Mouse (Mus musculus) neural tube, embryonic 14.5 days (tissue): ENCODE measurements at regions not wholly inside any gene's neighbourhood (a gene's known extent, or its start where the extent isn't known, plus 50 kb on each side); places are given as distances from the start of the nearest gene placed in this dataset.

ENCODE experiments used
- ATAC-seq: fragments of 200-750 bp; cut with Nextera tagmentation; 2 replicates; pipeline ENCODE4 v1.8.0; 2017; ENCODE audit warnings: low read depth, mild to moderate bottlenecking, moderate TSS enrichment, moderate library complexity
- H3K27ac ChIP-seq: fragments of 300-500 bp; sonication (generic); 2 replicates; pipeline ENCODE4 v1.5.1; 2014; ENCODE audit warnings: low read depth, mild to moderate bottlenecking, control low read depth, low read length, moderate library complexity, mixed read lengths
- H3K27me3 ChIP-seq: fragments of 300-500 bp; sonication (generic); 2 replicates; pipeline ENCODE4 v1.6.1; 2014; ENCODE audit warnings: low read length; ENCODE audit not compliant: control insufficient read depth, insufficient read depth
- H3K36me3 ChIP-seq: fragments of 300-500 bp; sonication (generic); 2 replicates; pipeline ENCODE4 v1.6.1; 2014; ENCODE audit warnings: low read length, mixed read lengths; ENCODE audit not compliant: control insufficient read depth, insufficient read depth
- H3K4me1 ChIP-seq: fragments of 300-500 bp; sonication (generic); 2 replicates; pipeline ENCODE4 v1.6.1; 2014; ENCODE audit warnings: low read length; ENCODE audit not compliant: control insufficient read depth, insufficient read depth
- H3K4me2 ChIP-seq: fragments of 300-500 bp; sonication (generic); 2 replicates; pipeline ENCODE4 v1.6.1; 2014; ENCODE audit warnings: mild to moderate bottlenecking, low read depth, low read length, control low read depth
- H3K4me3 ChIP-seq: fragments of 300-500 bp; sonication (generic); 2 replicates; pipeline ENCODE4 v1.5.1; 2014; ENCODE audit warnings: low read depth, low read length, control low read depth, mixed read lengths
- H3K9ac ChIP-seq: fragments of 300-500 bp; sonication (generic); replicated peaks from 2 replicates; pipeline ENCODE4 v1.6.1; 2014; ENCODE audit warnings: low read depth, mild to moderate bottlenecking, control low read depth, low read length, mixed read lengths
- H3K9me3 ChIP-seq: fragments of 300-500 bp; sonication (generic); 2 replicates; pipeline ENCODE4 v1.6.1; 2016; ENCODE audit warnings: low read length; ENCODE audit not compliant: control insufficient read depth
- WGBS: fragments of 180-500 bp; shearing (Covaris S2); extraction: QIAGEN DNeasy Blood & Tissue Kit; methylation state at CpG from one replicate; pipeline ENCODE4 v1.1.7; 2014; 5-methylcytosine and 5-hydroxymethylcytosine counted together

GRCm38 (mm10) chr13:75523293-75524278 lies 183.0 kb upstream of the Ell2 start:
- no peaks in the 10 kb centered on the region for H3K9me3 ChIP-seq
- H3K36me3 ChIP-seq = no peaks in the 10 kb centered on the region
- no peak overlapping the region for H3K4me2 ChIP-seq
- H3K27ac ChIP-seq = no peak overlapping the region
- H3K9ac ChIP-seq = no peak overlapping the region
- peak; percentile 71 for ATAC-seq
- H3K27me3 ChIP-seq = no peaks in the 10 kb centered on the region
- H3K4me3 ChIP-seq = no peak overlapping the region
- H3K4me1 ChIP-seq = no peaks in the 10 kb centered on the region
- 66% methylated on average over 4 of the region's 4 CpGs for WGBS

- no peaks in the 10 kb centered on the region for H3K4me1 ChIP-seq
- no peak overlapping the region for H3K4me2 ChIP-seq
- H3K36me3 ChIP-seq = no peaks in the 10 kb centered on the region
- no peak overlapping the region for H3K4me3 ChIP-seq
- ATAC-seq = no peak
- no peaks in the 10 kb centered on the region for H3K27me3 ChIP-seq
- H3K9me3 ChIP-seq = no peaks in the 10 kb centered on the region
- no peak overlapping the region for H3K9ac ChIP-seq
- no peak overlapping the region for H3K27ac ChIP-seq
- 97% methylated on average over 4 of the region's 4 CpGs for WGBS
These were observed 182.1 kb upstream of the Ell2 start for GRCm38 (mm10) chr13:75524481-75524880.

GRCm38 (mm10) chr13:75531566-75531965 lies 175.0 kb upstream of the Ell2 start:
- Histone ChIP-seq H3K9ac (no peak overlapping the region), H3K4me1 (no peaks in the 10 kb centered on the region), H3K4me2 (no peak overlapping the region), H3K4me3 (no peak overlapping the region), H3K36me3 (no peaks in the 10 kb centered on the region), H3K9me3 (no peaks in the 10 kb centered on the region), H3K27me3 (no peaks in the 10 kb centered on the region), H3K27ac (no peak overlapping the region)
- 100% methylated on average over 1 of the region's 1 CpGs for WGBS
- no peak for ATAC-seq

- H3K4me3 ChIP-seq = no peak overlapping the region
- no peaks in the 10 kb centered on the region for H3K36me3 ChIP-seq
- WGBS = 60% methylated on average over 2 of the region's 2 CpGs
- H3K27ac ChIP-seq = no peak overlapping the region
- no peak overlapping the region for H3K4me2 ChIP-seq
- H3K27me3 ChIP-seq = no peaks in the 10 kb centered on the region
- H3K9me3 ChIP-seq = no peaks in the 10 kb centered on the region
- no peak overlapping the region for H3K9ac ChIP-seq
- no peak for ATAC-seq
- no peaks in the 10 kb centered on the region for H3K4me1 ChIP-seq
These were observed 165.1 kb upstream of the Ell2 start for GRCm38 (mm10) chr13:75541446-75541845.

- no peak for ATAC-seq
- H3K36me3 ChIP-seq = no peaks in the 10 kb centered on the region
- no peak overlapping the region for H3K27ac ChIP-seq
- no peak overlapping the region for H3K9ac ChIP-seq
- WGBS = 83% methylated on average over 2 of the region's 2 CpGs
- H3K4me1 ChIP-seq = no peaks in the 10 kb centered on the region
- no peak overlapping the region for H3K4me2 ChIP-seq
- H3K4me3 ChIP-seq = no peak overlapping the region
- no peaks in the 10 kb centered on the region for H3K9me3 ChIP-seq
- H3K27me3 ChIP-seq = no peaks in the 10 kb centered on the region
These were observed 164.2 kb upstream of the Ell2 start for GRCm38 (mm10) chr13:75542253-75542945.

GRCm38 (mm10) chr13:75542946-75543327 lies 163.6 kb upstream of the Ell2 start:
- Histone ChIP-seq H3K4me3 (no peak overlapping the region), H3K27ac (no peak overlapping the region), H3K27me3 (no peaks in the 10 kb centered on the region), H3K9ac (no peak overlapping the region), H3K4me2 (no peak overlapping the region), H3K36me3 (no peaks in the 10 kb centered on the region), H3K9me3 (no peaks in the 10 kb centered on the region), H3K4me1 (no peaks in the 10 kb centered on the region)
- no peak for ATAC-seq

- WGBS = 94% methylated on average over 3 of the region's 3 CpGs
- Histone ChIP-seq H3K4me1 (no peaks in the 10 kb centered on the region), H3K36me3 (no peaks in the 10 kb centered on the region), H3K9ac (no peak overlapping the region), H3K4me3 (no peak overlapping the region), H3K9me3 (no peaks in the 10 kb centered on the region), H3K4me2 (no peak overlapping the region), H3K27me3 (no peaks in the 10 kb centered on the region), H3K27ac (no peak overlapping the region)
- ATAC-seq = no peak
These were observed 163.0 kb upstream of the Ell2 start for GRCm38 (mm10) chr13:75543595-75543994.

GRCm38 (mm10) chr13:75544728-75545127 lies 161.8 kb upstream of the Ell2 start:
- Histone ChIP-seq H3K27me3 (no peaks in the 10 kb centered on the region), H3K4me1 (no peaks in the 10 kb centered on the region), H3K9me3 (no peaks in the 10 kb centered on the region), H3K36me3 (no peaks in the 10 kb centered on the region), H3K4me2 (no peak overlapping the region), H3K9ac (no peak overlapping the region), H3K27ac (no peak overlapping the region), H3K4me3 (no peak overlapping the region)
- ATAC-seq = no peak

GRCm38 (mm10) chr13:75547791-75548190 lies 158.8 kb upstream of the Ell2 start:
- Histone ChIP-seq H3K27ac (no peak overlapping the region), H3K9ac (no peak overlapping the region), H3K4me3 (no peak overlapping the region), H3K4me1 (no peaks in the 10 kb centered on the region), H3K9me3 (no peaks in the 10 kb centered on the region), H3K27me3 (no peaks in the 10 kb centered on the region), H3K36me3 (no peaks in the 10 kb centered on the region), H3K4me2 (no peak overlapping the region)
- no peak for ATAC-seq
- 51% methylated on average over 3 of the region's 3 CpGs for WGBS
